Mouse (Mus musculus) kidney, adult 11 months (tissue): Measurements from ENCODE around the gene Nol9.

Source experiments
- DNase-seq: peaks from one replicate; pipeline ENCODE4 v3.0.0; 2022

Gene Nol9

DNA sequence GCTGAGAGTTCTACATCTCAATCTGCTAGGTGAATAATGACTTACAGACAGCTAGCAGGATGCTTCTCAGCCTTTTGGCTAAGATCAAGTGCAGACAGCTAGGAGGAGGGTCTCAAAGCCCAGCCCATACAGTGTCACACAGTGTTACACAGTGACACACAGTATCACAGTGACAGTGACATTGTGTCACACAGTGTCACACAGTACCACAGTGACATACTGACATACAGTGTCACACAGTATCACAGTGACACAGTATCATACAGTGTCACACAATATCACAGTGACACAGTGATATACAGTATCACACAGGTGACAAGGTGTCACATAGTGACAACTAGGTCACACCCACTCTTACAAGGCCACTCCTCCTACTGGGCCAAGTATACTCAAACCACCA, 28.2 kb downstream of the Nol9 start:
- no peak for DNase-seq

DNA sequence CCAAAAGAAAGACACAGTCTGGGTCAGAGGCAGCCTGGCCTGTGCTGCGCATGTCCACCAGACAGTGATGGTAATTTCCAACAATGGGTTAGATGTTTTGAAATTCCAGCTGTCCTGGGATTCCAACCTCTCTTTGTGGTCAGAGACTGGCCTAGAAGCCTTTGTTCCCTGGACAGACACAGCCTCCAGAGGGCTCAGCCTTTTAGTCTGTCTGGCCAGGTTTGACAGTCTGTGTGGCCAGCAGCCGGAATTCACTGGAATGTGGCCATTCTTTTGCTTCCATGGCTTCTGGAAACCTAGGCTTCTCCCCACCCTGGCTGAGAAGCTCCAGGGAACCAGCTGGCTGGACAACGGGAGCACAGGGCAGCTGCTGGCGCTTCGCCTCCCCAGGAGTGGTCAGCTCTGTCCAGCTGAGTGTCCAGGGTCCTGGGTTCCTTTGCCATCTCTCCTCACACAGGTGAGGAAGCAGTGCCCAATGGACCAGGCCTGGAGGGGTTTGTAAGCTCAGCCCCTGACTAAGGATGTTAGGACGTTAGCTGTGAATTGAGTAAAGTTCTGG, 29.1 kb downstream of the Nol9 start:
- no peak for DNase-seq

DNA sequence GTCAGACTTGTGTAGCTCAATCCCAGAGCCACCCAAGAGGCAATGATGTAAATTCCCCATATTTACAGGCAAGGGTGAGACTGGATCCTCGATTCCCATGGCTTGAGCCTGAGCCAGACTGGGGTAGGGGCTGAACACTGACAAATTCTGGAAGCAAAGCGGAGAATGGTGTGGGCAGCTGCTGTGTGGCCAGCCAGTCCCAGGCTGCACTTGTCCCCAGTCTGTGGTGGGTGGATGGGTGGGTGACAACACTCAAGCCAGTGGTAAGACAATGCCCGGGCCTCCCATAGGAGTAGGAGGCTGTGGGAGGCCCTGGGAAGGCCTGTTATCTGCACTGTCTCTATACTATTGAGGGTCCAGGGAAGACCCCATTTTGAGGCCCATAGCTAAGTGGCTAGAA, 30.1 kb downstream of the Nol9 start:
- DNase-seq: no peak

DNA sequence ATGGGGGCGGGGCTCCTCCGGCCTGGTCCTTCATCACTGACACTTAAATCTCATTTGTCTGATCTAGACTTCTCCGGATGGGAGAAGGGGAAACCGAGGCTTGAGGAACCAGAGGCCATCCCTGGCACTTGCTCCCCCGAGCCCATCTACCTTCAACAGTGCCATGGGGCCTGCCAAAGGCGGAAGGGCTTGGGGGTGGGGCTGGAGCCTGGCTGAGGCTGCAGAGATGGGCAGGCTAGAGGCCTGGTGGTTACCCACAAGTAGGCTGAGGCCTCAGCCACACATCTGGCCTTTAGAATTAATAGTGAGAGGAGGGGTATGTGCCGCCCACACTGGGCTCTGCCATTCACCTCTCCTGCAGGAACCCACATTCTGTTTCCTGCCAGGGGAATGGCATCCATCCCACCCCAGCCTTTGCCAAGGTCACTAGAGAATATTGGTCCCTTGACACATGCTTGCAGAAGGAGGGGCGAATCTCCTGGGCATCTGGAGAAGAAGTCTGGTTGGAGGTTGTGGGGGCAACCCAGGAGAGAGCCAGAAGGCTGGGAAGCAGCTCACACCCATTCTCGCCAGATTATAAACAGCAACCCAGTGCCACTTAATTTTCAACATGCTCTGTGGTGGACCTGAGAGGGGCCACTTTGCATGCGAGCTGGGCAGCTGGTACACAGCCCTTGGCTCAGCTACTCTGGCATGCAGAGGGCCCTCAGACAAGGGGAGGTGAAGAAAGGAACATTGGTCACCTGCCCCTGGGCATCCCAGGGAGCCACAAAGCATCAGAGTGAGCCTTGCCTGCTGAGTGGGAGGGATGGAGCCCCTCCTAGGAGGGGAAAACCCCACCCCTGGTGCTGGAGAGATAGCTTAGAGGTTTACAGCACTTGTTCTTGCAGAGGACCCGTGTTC, 31.6 kb downstream of the Nol9 start:
- DNase-seq: no peak

DNA sequence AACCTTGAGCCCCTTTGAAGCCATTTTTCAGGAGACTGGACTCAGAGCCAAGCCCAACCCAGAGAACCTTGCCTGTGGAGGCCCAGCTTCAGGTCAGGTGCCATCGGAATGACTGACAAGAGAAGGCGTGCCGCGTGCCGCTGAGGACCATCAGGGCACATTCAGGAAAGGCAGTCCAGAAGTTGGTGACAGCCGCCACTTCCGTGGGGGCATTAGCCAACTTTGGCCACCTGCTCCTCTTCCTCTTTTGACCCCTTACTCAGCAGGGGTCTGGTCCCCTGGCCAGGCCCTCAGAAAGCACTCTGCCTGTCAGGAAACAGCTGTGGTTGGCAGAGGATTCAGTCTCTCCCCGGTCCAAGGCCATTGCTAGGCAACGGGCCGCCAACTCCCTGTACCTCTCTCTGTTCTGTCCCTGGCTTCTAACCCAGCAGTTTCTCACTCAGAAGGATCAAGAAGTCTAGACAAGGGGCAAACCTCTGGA, 33.0 kb downstream of the Nol9 start, which contains the start of gene Plekhg5:
Gene Plekhg5, plus strand, starts transcription at position 378 of the 481 bp plus-strand sequence.
- DNase-seq: no peak

DNA sequence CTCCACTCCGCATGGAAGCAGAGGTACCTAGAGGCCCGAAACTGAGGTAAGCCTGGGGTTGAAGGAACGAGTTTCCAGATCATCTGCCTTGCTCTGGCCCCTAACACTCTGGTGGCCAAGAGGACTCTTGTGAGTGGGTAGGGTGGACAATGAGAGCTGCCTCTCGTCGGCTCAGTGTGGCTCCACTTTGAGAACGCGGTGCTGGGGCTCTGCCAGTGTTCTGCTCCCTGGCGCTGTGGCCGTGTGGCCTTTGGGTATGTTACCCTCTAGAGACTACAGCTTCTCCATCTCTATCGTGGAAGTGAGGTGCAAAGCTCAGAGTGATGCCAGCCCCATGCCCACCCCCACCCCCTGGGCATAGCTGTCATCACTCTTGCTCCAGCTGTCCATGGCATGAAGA, 33.5 kb downstream of the Nol9 start:
- DNase-seq: no peak

DNA sequence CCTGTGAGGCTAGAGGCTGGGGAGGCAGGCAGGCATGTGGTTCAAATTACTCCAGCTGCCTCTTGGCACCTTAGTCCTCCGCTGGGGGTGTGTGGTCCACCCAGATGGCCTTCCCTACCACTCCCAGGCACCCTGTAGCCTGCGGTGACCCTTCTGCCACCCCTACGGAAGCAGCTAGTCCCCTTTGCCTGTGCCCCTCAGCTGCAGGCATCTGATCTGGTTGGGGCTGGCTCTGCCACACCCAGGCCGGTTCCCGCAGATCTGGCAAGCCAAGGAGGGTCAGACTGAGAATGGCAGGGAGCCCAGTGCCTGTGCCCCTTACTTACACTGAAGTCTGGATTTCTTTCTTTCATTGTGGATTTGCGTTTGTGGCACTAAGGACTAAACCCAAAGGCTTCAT, 34.6 kb downstream of the Nol9 start:
- no peak for DNase-seq

DNA sequence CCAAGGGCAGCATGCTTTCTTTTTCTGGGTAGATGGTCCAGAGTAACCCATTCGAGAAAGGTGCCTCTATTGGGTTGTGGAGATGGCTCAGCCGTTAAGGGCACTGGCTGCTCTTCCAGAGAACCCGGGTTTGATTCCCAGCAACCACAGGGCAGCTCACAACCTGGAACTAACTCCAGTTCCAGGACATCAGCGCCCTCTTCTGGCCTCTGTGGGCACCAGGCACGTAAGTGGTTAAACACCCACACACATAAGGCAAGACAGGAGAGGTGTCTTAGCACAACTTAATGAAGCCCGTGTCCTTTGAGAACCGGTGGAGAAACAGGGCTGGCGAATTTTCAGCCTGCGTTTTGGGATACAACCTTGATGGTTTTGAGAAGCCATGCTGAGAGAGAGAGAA, 35.4 kb downstream of the Nol9 start:
- no peak for DNase-seq

DNA sequence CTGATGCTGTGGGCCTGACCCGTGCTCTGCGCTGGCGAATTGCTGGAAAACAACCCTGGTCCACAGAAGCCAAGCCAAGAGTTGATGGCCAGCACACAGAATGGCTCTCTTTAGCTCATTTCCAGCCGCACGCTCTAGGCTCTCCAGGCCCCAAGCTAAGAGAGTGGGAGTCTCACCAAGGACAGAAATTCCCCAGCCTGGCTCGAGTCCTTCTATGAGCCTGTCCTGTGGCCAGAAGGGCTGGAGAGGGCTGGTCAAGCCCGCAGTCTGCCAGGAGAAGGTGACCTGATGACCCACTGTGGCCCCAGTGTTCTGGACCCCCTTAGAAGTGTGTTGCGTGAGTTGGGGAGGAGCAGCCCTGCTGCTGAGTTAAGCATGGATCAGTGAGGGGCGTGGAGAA, 38.1 kb downstream of the Nol9 start:
- no peak for DNase-seq

DNA sequence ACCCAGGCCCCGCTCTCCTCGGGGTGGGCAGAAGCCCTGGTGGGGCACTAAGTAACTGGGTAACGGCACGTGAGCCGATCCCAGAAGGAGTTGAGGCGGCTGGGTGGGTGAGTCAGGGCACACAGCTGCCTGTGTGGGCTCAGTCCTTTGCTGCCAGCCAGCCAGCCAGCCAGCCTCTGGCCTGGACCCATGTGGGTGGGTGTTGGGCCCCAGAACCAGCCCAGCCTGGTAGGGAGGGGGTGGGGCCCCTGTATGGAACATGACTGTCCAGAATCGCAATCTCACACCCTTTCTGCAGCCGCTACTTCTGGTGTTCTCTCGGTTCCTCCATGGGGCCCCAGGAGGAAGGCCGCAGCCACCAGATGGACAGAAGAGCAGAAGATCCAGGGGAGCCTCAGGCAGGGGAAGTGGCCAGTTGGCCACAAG, 39.0 kb downstream of the Nol9 start:
- no peak for DNase-seq

DNA sequence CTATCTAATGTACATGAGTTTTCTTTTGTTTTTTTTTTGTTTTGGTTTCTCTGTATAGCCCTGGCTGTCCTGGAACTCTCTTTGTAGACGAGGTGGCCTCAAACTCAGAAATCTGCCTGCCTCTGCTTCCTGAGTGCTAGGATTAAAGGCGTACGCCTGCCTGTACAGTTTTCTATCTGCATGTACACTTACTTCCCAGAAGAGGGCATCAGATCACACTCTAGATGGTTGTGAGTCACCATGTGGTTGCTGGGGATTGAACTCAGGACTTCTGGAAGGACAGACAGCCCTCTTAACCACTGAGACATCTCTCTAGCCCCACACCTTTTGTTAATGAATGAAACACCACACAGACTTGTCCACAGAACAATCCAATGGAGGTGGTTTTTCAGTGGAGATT, 40.1 kb downstream of the Nol9 start:
- no peak for DNase-seq

DNA sequence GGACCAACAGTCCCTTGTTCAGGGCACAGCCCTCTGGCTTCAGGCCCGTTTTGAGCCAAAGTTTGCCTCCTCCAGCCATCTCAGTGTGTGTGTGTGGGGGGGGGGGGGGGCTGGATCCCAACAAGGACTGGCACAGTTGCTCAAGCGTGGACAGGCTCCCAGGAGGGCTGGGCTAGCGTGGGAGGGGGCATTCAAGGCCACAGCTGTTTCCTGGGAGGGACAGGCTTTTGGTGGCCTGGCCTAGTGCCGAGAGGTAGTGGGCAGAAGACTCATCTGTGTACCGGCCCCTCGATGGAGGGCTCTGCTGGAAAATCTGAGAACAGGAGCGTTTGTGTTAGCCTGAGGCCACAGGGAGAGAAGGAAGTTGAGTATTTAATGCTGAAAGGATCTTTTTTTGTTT, 40.8 kb downstream of the Nol9 start:
- DNase-seq: no peak

DNA sequence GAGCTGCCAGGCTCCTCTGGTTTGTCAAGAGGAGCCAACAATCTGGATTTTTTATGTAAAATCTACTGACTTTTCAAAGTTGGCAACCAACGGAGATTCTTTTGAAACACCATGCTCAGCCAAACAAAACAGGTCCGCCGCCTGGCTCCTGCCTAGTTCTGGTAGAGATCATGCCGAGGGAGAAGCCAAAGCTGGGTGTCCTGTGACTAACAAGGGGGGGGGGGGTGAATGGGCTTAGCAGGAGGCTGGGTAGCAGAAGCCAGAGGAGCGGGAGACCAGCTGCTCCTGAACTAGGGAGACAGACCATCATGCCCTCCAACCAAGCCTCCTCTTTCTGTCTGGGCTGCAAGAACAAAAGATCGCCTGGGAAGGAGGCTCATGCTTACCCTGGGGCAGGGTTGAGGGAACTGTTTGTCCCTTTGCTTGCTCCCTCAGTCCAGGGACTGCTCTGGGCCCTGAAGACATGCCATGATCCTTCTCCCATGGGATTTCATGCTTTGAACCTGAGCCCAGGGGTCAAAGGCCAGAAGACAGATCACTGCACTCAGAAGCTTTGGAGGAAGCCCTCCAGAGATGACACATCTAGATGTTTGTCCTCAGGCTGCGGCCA, 44.6 kb downstream of the Nol9 start:
- DNase-seq: no peak

DNA sequence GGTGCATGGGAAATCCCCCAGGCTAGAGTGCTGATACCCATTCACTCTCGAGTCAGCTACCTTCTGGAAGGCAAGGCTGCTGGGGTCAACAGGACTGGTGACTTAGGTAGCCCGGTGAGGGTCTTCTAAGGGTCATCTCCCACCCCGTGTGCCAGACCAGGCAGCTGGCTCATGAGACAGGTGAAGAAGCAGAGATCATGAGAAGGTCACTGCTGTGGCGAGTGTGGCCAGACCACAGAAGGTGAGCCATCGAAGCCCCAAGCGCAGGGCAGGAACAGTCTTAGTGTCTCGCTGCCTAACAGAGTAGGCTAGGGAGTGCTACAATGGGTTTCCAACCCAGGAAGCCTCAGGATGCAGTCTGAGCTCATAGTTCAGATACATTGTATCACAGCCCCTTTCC, 45.5 kb downstream of the Nol9 start:
- DNase-seq: no peak

DNA sequence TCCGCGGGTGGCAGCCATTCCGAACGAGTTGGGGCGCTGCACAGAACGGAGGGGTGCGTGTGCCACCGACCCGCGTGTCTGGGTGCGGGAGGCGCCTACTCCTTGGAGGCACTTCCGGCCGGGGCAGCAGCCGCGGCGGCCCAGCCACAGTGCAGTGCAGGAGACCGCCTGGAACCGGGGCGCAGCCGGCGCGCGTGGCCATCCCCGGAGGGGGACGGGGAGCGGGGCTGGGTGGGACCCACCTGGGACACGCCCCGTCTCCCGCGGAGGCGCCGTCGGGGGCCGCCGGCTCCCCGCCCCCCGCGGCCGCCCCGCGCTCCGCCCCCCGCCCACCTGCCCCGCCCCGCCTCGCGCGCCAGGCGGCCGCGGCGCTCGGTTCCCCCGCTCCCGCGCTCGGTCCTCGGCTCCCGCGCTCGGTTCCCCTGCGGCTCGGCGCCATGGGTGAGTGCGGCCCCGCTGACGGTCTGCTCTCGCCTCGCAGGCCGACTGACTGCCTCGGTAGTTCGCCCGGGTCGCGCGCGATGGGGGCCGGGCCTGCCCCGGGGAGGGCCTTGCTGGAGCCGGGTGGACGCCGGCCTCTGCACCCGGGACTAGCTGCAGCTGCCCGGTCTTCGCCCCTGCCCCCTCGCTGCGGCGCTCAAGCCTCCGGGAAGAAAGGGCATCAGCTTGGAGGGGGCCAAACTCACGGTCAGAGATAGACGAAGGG, 47.5 kb downstream of the Nol9 start:
- peak; percentile 57 for DNase-seq

DNA sequence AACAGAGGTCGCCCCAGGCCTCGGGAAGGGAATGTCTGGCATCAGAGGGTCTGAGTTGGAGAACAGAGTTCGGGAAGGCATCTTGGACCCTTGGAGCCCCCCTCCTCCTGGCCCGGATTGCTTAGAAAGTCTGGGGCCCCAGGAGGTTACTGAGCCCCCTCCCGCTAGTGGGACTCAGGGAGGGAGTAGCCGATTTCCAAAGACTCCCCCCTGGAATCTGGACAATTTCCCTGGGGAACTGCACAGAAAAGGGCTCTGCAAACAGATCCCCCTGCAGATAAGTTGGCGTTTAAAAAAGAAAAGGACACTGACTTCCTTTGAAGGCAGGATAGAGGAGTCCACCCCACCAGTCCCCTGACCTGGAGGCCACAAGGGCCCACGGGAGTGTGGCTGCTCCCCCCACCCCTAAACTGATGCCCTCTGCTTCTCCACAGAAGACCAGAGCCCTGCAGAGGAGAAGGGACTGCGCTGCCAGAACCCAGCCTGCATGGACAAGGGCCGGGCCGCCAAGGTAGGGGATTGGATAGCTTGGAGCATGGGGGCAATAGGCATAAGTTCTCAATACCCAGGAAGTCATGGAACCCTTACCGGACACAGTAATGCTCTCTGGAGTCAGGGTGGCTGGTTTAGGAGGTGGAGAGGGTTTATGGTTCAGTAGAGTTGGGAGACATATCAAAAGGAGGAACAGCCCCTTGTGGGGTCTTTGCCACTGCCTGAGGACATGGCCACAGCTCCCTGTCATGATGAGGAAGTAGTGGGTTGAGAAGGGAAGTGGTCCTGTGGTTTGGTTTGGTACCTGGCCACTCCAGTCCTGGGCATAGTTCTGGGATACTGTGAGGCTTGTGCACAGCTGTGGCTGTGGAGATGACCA, 48.3 kb downstream of the Nol9 start:
- DNase-seq: no peak

DNA sequence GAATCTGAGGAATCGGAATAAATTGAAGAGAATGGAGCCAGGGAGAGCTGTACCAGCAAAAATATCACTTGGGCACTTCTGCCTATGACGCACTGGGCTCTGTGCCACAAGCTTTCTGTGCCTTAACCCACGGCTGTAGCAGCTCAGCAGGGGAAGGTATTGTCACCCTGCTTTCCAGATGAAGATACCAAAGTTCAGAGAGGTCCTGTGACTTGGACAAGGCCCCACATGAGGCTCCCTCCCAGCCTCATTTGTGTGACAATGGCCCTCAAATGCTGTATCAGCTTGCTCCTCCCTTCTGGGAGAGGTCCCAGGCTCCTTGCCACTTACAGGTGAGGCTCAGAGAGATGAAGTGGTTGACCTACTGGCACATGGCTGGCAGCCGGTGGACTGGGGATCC, 49.0 kb downstream of the Nol9 start:
- DNase-seq: no peak

DNA sequence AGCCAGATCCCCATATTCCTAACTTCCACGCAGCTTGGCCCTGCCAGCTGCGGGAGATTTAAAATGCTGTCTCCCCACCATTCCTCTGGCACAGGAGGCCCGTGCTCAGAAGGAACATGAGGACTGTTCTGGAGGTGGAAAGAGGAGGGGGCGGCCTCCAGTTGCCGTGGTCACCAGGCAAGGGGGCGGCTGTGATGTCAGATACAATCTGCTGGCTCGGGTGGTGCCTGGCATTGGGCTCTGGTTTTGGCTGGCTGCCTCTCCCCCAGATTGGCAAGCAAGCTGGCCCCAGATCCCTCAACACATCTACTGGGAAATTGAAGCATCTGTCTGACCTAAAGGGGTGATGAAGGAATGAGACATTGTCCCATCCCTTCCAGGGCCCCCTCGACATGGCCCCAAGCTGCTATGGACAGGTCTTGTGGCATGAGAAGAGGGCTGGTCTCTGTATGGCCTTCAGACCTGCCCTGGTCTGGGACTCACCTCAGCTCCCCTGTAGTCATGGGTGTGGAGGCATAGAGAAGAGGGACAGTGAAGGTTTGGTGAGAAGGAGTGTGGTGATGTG, 49.5 kb downstream of the Nol9 start:
- no peak for DNase-seq

DNA sequence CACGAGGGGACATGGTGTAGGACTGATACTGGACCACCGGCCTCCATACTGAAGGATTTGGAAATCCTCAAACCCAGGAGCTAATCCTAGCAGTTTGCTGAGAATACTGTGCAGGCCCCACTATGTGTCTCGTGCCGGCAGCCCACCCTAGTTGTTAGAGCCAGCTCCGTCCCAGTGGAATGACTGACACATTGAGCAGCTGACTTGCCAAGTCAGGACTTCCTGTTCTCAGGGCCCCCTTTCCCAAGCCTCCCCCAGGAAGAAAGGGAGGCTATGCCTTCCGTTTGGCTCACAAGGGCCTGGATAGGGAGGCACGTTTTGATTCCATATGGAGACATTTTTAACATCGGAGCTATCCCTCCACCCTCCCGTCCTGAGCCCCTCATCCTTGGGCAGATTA, 51.1 kb downstream of the Nol9 start:
- no peak for DNase-seq

DNA sequence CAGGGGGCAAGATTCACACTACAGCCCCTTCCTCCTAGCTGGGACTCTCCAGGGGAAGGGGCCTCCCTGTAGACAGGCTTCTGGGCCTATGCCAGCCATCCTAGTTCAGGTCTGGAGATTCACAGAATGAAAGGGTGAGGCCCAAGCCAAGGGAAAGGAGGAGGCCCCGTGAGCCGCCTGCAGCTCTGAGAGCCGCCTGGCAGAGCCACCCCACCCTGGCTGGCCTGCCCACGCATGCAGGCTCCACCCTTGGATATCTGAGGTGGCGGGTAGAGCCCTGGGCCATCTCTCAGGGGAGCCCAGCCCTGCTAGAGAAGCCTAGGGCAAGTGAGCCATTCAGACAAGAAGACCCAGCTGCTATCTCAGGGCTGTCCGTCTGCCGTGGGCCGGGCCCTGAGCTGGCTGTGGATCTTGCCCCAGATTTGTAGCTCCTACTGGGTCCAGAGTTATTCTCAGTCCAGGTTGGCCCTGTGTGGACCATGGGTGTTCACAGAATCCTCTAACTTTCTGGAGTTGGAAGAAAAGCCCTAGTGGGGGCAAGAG, 53.7 kb downstream of the Nol9 start:
- DNase-seq: no peak

DNA sequence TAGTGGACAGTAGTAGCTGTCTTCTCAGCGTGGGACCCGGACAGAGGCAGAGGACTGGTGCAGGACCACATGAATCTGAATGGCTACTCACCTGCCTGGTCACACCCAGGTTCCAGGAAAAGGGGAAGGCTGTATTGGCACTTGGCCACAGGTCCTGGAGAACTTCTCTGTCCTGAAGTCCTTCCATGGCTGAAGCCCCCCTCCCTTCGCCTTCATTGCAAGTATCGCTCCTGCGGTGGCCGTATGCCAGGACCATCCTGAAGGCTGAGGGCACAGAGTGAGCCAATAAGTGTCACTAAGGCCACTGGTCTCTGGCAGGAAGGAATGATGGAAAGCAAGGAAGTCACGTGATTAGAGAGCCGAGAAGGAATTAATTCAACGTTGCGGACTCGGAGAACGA, 55.1 kb downstream of the Nol9 start:
- DNase-seq: no peak
